Mouse (Mus musculus) adrenal gland, postnatal 10 days (tissue): ENCODE results near the gene Gm5741. TPM values are rescaled to one million over a fixed set of nuclear protein-coding genes. Genes with fewer than 3 reads are reported as not detected.

ENCODE experiments used
- DNase-seq: peaks from one replicate; pipeline ENCODE4 v3.0.0; 2021; ENCODE audit warnings: mixed read lengths
- microRNA-seq: library from miRNA; unstranded; fragments of <30 nt; microRNA quantifications from one replicate; pipeline ENCODE4 v1.2.0, GENCODE M21; 2021
- total RNA-seq, 2 experiments: library from RNA; stranded (reverse); gene quantifications; 2 replicates each; pipeline ENCODE4 v1.2.3; 2021

Gm5741 gene
- total RNA-seq, 2 experiments from 2014 or later: 1.2 TPM; not detected in 1

- DNase-seq: no peak
These were observed 39.9 kb downstream of the Gm5741 start for GRCm38 (mm10) chr8:85027922-85028321.

DNA sequence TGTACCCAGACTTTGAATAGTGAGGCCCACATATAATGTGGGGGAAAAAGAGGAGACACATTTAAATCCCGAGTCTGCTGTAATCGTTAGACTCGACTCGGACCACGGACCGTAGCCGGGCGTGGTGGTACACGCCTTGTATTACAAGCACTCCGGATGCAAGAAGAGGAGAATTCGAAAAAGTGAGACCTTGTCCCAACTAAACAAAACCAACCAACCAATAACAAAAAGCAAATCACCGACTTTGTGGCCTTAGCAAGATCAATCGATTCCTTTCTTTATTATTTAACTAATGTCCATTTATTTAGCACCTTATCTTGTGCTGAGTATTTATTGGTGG lies 40.3 kb downstream of the Gm5741 start:
- no peak for DNase-seq

DNA sequence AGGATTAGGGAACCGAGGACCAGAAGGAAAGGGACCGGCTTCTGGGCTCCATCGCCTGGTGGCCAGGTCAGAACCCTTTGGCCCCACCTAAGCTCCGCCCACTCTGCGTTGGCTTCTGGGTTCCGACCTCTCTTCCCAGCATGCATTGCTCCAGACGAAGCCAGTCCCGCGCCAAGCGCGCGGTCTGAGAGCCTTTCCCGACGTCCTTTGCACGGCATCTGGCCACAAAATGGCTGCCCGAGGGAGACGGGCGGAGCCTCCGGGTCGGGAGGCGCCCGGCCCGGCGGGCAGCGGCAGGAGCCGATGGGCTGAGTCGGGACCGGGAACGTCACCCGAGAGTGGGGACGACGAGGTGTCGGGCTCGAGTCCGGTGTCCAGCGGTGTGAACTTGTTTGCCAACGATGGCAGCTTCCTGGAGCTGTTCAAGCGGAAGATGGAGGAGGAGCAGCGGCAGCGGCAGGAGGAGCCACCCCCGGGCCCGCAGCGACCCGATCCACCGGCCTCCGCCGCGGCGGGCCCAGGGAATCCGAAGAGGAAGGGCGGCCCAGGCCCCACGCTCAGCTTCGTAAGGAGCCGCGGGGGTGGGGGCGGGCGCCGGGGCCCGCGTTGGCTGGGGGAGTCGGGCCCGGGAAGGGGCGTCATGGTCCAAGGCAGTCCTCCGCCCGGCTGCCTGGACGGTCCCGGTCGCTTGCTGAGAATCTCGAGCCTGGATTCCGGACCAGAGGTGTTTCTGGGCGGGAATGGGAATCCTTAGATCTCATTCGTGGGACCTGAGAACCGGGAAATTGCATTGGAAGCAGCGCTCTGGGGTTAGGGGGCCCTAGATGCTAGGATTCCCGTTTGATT lies 40.9 kb downstream of the Gm5741 start, which contains the start of gene Trir:
TSS of gene Trir (plus strand) at position 154 of the 846 bp plus-strand sequence.
- peak; percentile 97 for DNase-seq

DNA sequence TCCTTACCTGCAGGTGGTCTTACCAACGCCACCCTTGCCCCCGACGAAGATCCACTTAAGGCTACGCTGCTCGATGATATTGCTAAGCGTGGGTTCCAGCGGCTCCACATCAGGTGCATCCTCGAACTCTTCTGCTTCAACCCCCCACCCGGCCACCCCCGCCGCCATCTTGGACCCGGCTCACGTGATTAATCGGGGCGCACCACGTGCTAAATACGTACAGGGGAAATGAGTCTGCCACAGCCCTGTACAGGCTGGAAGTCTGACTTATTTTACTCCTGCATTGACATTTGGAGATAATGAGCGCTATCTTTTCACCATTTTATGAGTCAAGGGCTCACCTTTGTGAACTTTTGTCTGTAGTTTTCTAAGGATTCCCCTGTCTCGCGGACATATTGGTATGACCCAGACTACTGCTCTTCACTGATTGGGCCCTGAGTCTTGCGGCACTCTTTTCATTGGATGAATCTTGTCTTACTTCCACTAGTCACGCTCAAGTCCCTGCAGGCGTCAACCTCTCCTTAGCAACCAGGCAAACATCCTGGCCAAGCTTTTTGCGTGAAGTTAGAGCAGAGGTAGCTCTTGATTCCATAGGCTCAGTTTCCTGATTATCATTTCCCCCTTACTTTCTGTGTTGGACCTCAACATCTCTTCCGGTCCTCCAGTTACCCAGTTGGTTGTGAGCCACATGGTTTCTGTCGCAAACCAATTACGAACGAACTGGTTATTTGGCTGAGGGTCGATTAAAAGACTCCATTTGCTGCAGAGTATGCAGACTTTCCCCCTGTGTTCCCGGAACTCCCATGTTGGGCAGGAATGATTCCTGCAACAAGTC lies 42.5 kb downstream of the Gm5741 start, which contains the start of gene Asna1:
TSS of gene Asna1 (minus strand) at position 184 of the 835 bp plus-strand sequence.
- DNase-seq: peak; percentile 86

GRCm38 (mm10) chr8:85023846-85024245 lies 43.9 kb downstream of the Gm5741 start:
- DNase-seq: no peak

DNA sequence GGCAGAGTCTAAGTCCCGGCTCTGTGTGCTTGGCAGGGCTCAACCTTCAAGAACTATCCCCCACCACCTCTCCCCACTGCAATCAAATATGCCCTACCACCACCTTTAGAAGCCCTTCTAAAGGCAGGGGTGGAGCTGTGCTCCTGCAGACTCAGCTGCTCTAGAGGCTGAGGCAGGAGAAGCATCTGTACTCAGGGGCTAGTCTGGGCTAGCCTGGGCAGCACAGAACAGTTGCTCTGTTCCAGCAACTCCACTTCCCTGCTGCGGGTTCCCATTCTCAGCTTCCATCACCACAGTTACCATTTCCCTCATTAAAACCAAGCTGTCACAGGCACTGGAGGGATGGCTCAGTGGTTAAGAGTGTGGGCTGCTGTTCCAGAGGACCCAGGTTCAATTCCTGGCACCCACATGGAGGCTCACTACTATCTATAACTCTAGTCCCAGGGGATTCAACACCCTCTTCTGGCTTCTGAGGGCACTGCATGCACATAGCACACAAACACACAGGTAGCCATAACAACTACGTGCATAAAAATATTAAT lies 46.2 kb downstream of the Gm5741 start:
- no peak for DNase-seq

Small RNA genes lying within 50 kb of the gene (microRNA-seq; reads per million reads assigned to microRNA genes)
- gene Gm23388 (not detected), gene Mir7070 (not detected)

Other genes with a start within 250 kb of the Gm5741 start
- 1 to 10 TPM; 5.0 to 6.9 TPM for gene Dand5, start 245.2 kb downstream of the Gm5741 start, total RNA-seq
- 10 to 100 TPM; 39.2 to 40.0 TPM for gene Gadd45gip1, start 236.5 kb downstream of the Gm5741 start, total RNA-seq
- 100 to 1,000 TPM in 1 of 2 experiments, 10 to 100 TPM in 1; 89.4 to 108 TPM for gene Rad23a, start 227.3 kb downstream of the Gm5741 start, total RNA-seq
- gene Calr, start 221.0 kb downstream of the Gm5741 start, total RNA-seq: 100 to 1,000 TPM; 404 to 492 TPM
- gene Farsa, start 211.0 kb downstream of the Gm5741 start, total RNA-seq: 10 to 100 TPM; 52.0 to 52.4 TPM
- gene Syce2, start 195.9 kb downstream of the Gm5741 start, total RNA-seq: 10 to 100 TPM; 16.1 to 21.1 TPM
- gene Gcdh, start 174.1 kb downstream of the Gm5741 start, total RNA-seq: 10 to 100 TPM; 77.9 to 96.9 TPM
- 1 to 10 TPM; 2.6 to 4.3 TPM for gene Klf1, start 166.1 kb downstream of the Gm5741 start, total RNA-seq
- 10 to 100 TPM; 11.8 to 12.8 TPM for gene Dnase2a, start 159.4 kb downstream of the Gm5741 start, total RNA-seq
- gene Mast1, start 130.6 kb downstream of the Gm5741 start, total RNA-seq: 1 to 10 TPM; 2.3 to 4.2 TPM
- under 1 TPM in 1 of 2 experiments, not detected in 1; 0.21 TPM for gene Rtbdn, start 121.0 kb downstream of the Gm5741 start, total RNA-seq
- 1 to 10 TPM in 1 of 2 experiments, not detected in 1; 1.1 TPM for gene Gm49661, start 98.5 kb downstream of the Gm5741 start, total RNA-seq
- 100 to 1,000 TPM; 477 to 503 TPM for gene Prdx2, start 98.4 kb downstream of the Gm5741 start, total RNA-seq
- gene Rnaseh2a, start 98.2 kb downstream of the Gm5741 start, total RNA-seq: 10 to 100 TPM; 88.6 to 91.7 TPM
- 100 to 1,000 TPM in 1 of 2 experiments, 10 to 100 TPM in 1; 28.7 to 134 TPM for gene Junb, start 89.3 kb downstream of the Gm5741 start, total RNA-seq
- 1 to 10 TPM; 6.5 to 6.6 TPM for gene Hook2, start 77.4 kb downstream of the Gm5741 start, total RNA-seq
- not detected for gene Best2, start 53.5 kb downstream of the Gm5741 start, total RNA-seq
- gene Asna1, start 42.7 kb downstream of the Gm5741 start, total RNA-seq: 10 to 100 TPM; 86.5 to 92.4 TPM
- 100 to 1,000 TPM; 143 to 155 TPM for gene Trir, start 41.2 kb downstream of the Gm5741 start, total RNA-seq
- 10 to 100 TPM; 56.6 to 59.7 TPM for gene Tnpo2, start 31.1 kb downstream of the Gm5741 start, total RNA-seq
- gene Fbxw9, start 7.9 kb downstream of the Gm5741 start, total RNA-seq: 10 to 100 TPM; 22.4 to 24.9 TPM
- 10 to 100 TPM; 35.7 to 36.5 TPM for gene Dhps, start 3.8 kb upstream of the Gm5741 start, total RNA-seq
- gene Wdr83os, start 12.8 kb upstream of the Gm5741 start, total RNA-seq: 10 to 100 TPM; 58.2 to 70.5 TPM
- 10 to 100 TPM; 25.7 to 29.8 TPM for gene Wdr83, start 13.3 kb upstream of the Gm5741 start, total RNA-seq
- 10 to 100 TPM; 52.7 to 56.6 TPM for gene Man2b1, start 15.3 kb upstream of the Gm5741 start, total RNA-seq
- 1 to 10 TPM; 3.7 to 3.9 TPM for gene Zfp791, start 55.1 kb upstream of the Gm5741 start, total RNA-seq
- gene Cks1brt, start 83.9 kb upstream of the Gm5741 start, total RNA-seq: not detected
- not detected for gene Olfr371, start 158.0 kb upstream of the Gm5741 start, total RNA-seq
- 10 to 100 TPM; 31.9 to 37.7 TPM for gene Orc6, start 231.7 kb upstream of the Gm5741 start, total RNA-seq
- gene Vps35, start 231.8 kb upstream of the Gm5741 start, total RNA-seq: 10 to 100 TPM; 82.6 to 84.7 TPM